Mouse (Mus musculus): ENCODE data around the gene Uhrf1bp1. TPM values are rescaled to one million over a fixed set of nuclear protein-coding genes. Genes with fewer than 3 reads are reported as not detected.
A peak's percentile ranks its signal among the peaks of the same experiment; 100 is the strongest.

Uhrf1bp1 gene
- polyA plus RNA-seq, 1 experiment: 18.2 TPM

GRCm38 (mm10) chr17:27873583-27873982 lies 17.3 kb downstream of the Uhrf1bp1 start:
- Histone ChIP-seq H3K27me3 (ENCODE audit: control insufficient read depth, insufficient read depth, low read length) (no peaks in the 10 kb centered on the region), H3K4me1 (ENCODE audit: control insufficient read depth, insufficient read depth, low read length) (peaks cover 12% of the 10 kb centered on the region), H3K27ac (ENCODE audit: insufficient read depth, low read length) (no peak overlapping the region), H3K4me3 (replicated peaks; ENCODE audit: insufficient read depth, low read depth, low read length) (no peak overlapping the region)
- no peak for TF ChIP-seq CTCF (IDR thresholded peaks at IDR 0.05; ENCODE audit: borderline replicate concordance, insufficient read depth, low read depth, low read length)
- no peak for TF ChIP-seq POLR2A (IDR thresholded peaks at IDR 0.05; ENCODE audit: borderline replicate concordance, insufficient read depth, low read length)
- DNase-seq: no peak
- 78% methylated on average over 3 of the region's 3 CpGs for WGBS

GRCm38 (mm10) chr17:27874510-27874909 lies 18.3 kb downstream of the Uhrf1bp1 start:
- 66% methylated on average over 5 of the region's 5 CpGs for WGBS
- TF ChIP-seq POLR2A (IDR thresholded peaks at IDR 0.05; ENCODE audit: borderline replicate concordance, insufficient read depth, low read length) (no peak), CTCF (IDR thresholded peaks at IDR 0.05; ENCODE audit: borderline replicate concordance, insufficient read depth, low read depth, low read length) (no peak)
- Histone ChIP-seq H3K4me3 (replicated peaks; ENCODE audit: insufficient read depth, low read depth, low read length) (no peak overlapping the region), H3K4me1 (ENCODE audit: control insufficient read depth, insufficient read depth, low read length) (peaks cover 12% of the 10 kb centered on the region), H3K27me3 (ENCODE audit: control insufficient read depth, insufficient read depth, low read length) (no peaks in the 10 kb centered on the region), H3K27ac (ENCODE audit: insufficient read depth, low read length) (no peak overlapping the region)
- DNase-seq: no peak

- no peak for TF ChIP-seq POLR2A (IDR thresholded peaks at IDR 0.05; ENCODE audit: borderline replicate concordance, insufficient read depth, low read length)
- TF ChIP-seq CTCF (IDR thresholded peaks at IDR 0.05; ENCODE audit: borderline replicate concordance, insufficient read depth, low read depth, low read length): peak; percentile 43; the same call in 1 of the 2 replicates
- no peak overlapping the region for H3K27ac ChIP-seq (ENCODE audit: insufficient read depth, low read length)
- no peaks in the 10 kb centered on the region for H3K4me1 ChIP-seq (ENCODE audit: control insufficient read depth, insufficient read depth, low read length)
- H3K4me3 ChIP-seq (replicated peaks; ENCODE audit: insufficient read depth, low read depth, low read length): no peak overlapping the region
- no peak for DNase-seq
- 51% methylated on average over 11 of the region's 11 CpGs for WGBS
- H3K27me3 ChIP-seq (ENCODE audit: control insufficient read depth, insufficient read depth, low read length): no peaks in the 10 kb centered on the region
Measured at GRCm38 (mm10) chr17:27881518-27881917, 25.3 kb downstream of the Uhrf1bp1 start.

GRCm38 (mm10) chr17:27883129-27883528 lies 26.9 kb downstream of the Uhrf1bp1 start:
- no peaks in the 10 kb centered on the region for H3K27me3 ChIP-seq (ENCODE audit: control insufficient read depth, insufficient read depth, low read length)
- TF ChIP-seq CTCF (IDR thresholded peaks at IDR 0.05; ENCODE audit: borderline replicate concordance, insufficient read depth, low read depth, low read length) (no peak), POLR2A (IDR thresholded peaks at IDR 0.05; ENCODE audit: borderline replicate concordance, insufficient read depth, low read length) (no peak)
- 91% methylated on average over 8 of the region's 8 CpGs for WGBS

GRCm38 (mm10) chr17:27883994-27884393 lies 27.8 kb downstream of the Uhrf1bp1 start:
- H3K4me1 ChIP-seq (ENCODE audit: control insufficient read depth, insufficient read depth, low read length): no peaks in the 10 kb centered on the region
- no peak overlapping the region for H3K27ac ChIP-seq (ENCODE audit: insufficient read depth, low read length)
- TF ChIP-seq POLR2A (IDR thresholded peaks at IDR 0.05; ENCODE audit: borderline replicate concordance, insufficient read depth, low read length) (no peak), CTCF (IDR thresholded peaks at IDR 0.05; ENCODE audit: borderline replicate concordance, insufficient read depth, low read depth, low read length) (no peak)
- WGBS: 90% methylated on average over 6 of the region's 6 CpGs
- DNase-seq: no peak
- H3K27me3 ChIP-seq (ENCODE audit: control insufficient read depth, insufficient read depth, low read length): no peaks in the 10 kb centered on the region
- H3K4me3 ChIP-seq (replicated peaks; ENCODE audit: insufficient read depth, low read depth, low read length): no peak overlapping the region

More at GRCm38 (mm10) chr17:27883129-27883528, 26.9 kb downstream of the Uhrf1bp1 start:
- no peak for DNase-seq
- H3K27ac ChIP-seq (ENCODE audit: insufficient read depth, low read length): no peak overlapping the region
- H3K4me3 ChIP-seq (replicated peaks; ENCODE audit: insufficient read depth, low read depth, low read length): no peak overlapping the region
- H3K4me1 ChIP-seq (ENCODE audit: control insufficient read depth, insufficient read depth, low read length): no peaks in the 10 kb centered on the region

GRCm38 (mm10) chr17:27886499-27887210 lies 30.4 kb downstream of the Uhrf1bp1 start:
- 0 out of 2 replicates have a peak, but pooled peaks have one; percentile 3 for TF ChIP-seq CTCF (IDR thresholded peaks at IDR 0.05; ENCODE audit: borderline replicate concordance, insufficient read depth, low read depth, low read length)
- TF ChIP-seq POLR2A (IDR thresholded peaks at IDR 0.05; ENCODE audit: borderline replicate concordance, insufficient read depth, low read length): no peak
- Histone ChIP-seq H3K4me3 (replicated peaks; ENCODE audit: insufficient read depth, low read depth, low read length) (no peak overlapping the region), H3K27me3 (ENCODE audit: control insufficient read depth, insufficient read depth, low read length) (no peaks in the 10 kb centered on the region), H3K4me1 (ENCODE audit: control insufficient read depth, insufficient read depth, low read length) (no peaks in the 10 kb centered on the region), H3K27ac (ENCODE audit: insufficient read depth, low read length) (no peak overlapping the region)
- 52% methylated on average over 19 of the region's 19 CpGs for WGBS
- DNase-seq: peak; percentile 28 to 40

- under 1% methylated on average over 45 of the region's 45 CpGs for WGBS
Measured at GRCm38 (mm10) chr17:27907512-27908205, 51.4 kb downstream of the Uhrf1bp1 start.

More at GRCm38 (mm10) chr17:27907512-27908205, 51.4 kb downstream of the Uhrf1bp1 start:
- TF ChIP-seq POLR2A (IDR thresholded peaks at IDR 0.05; ENCODE audit: borderline replicate concordance, insufficient read depth, low read length) (peak; percentile 79), CTCF (IDR thresholded peaks at IDR 0.05; ENCODE audit: borderline replicate concordance, insufficient read depth, low read depth, low read length) (no peak; the same call in 1 of the 2 replicates)
- Histone ChIP-seq H3K4me1 (ENCODE audit: control insufficient read depth, insufficient read depth, low read length) (no peaks in the 10 kb centered on the region; the same call in 1 of the 2 replicates), H3K4me3 (replicated peaks; ENCODE audit: insufficient read depth, low read depth, low read length) (peak overlapping the region; percentile 79), H3K27ac (ENCODE audit: insufficient read depth, low read length) (peak overlapping the region; percentile 18; the same call in 1 of the 2 replicates), H3K27me3 (ENCODE audit: control insufficient read depth, insufficient read depth, low read length) (no peaks in the 10 kb centered on the region)
- DNase-seq: peak; percentile 93 to 97
